Mouse (Mus musculus): ENCODE measurements at regions not wholly inside any gene's neighbourhood (a gene's known extent, or its start where the extent isn't known, plus 50 kb on each side); places are given as distances from the start of the nearest gene placed in this dataset.

DNA sequence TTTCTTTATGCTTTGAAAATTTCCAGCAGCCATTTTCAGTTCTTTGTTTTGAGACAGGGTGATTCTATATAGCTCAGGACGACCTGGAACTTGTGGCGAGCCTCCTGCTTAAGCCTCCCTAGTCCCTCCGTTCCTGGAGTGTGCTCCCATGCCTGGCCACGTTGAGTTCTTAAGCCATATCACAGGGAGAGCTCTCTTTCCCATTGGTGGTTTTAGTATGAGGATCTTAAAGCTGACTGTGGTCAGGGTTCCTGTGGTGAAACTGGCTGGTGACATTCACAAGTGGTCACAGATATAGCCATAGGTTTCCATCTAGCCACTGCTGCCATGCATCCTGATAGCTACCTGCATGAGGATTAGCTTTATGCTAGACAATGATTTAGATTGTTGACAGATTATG lies 109.1 kb upstream of the Gm5148 start:
- Histone ChIP-seq H3K4me1 (replicated peaks; ENCODE audit: control insufficient read depth, insufficient read depth, low read length) (no peaks in the 10 kb centered on the region), H3K36me3 (ENCODE audit: control insufficient read depth, insufficient read depth) (no peaks in the 10 kb centered on the region), H3K27me3 (replicated peaks; ENCODE audit: control insufficient read depth, insufficient read depth, low read length) (no peaks in the 10 kb centered on the region), H3K9me3 (ENCODE audit: control insufficient read depth) (no peaks in the 10 kb centered on the region), H3K27ac (ENCODE audit: low read depth, low read length) (no peak overlapping the region), H3K4me2 (replicated peaks; ENCODE audit: low read depth) (no peak overlapping the region), H3K9ac (ENCODE audit: low read depth, low read length) (no peak overlapping the region), H3K4me3 (ENCODE audit: low read depth, low read length) (no peak overlapping the region)
- WGBS: 85% methylated on average over 4 of the region's 4 CpGs
- no peak for TF ChIP-seq CTCF (IDR thresholded peaks at IDR 0.05; ENCODE audit: low read depth)
- ATAC-seq: no peak

- no peaks in the 10 kb centered on the region for H3K36me3 ChIP-seq (ENCODE audit: control insufficient read depth, insufficient read depth)
- WGBS: 53% methylated on average over 1 of the region's 1 CpGs
- H3K4me3 ChIP-seq (ENCODE audit: low read depth, low read length): no peak overlapping the region
- no peak for TF ChIP-seq CTCF (IDR thresholded peaks at IDR 0.05; ENCODE audit: low read depth)
- no peak overlapping the region for H3K4me2 ChIP-seq (replicated peaks; ENCODE audit: low read depth)
- H3K4me1 ChIP-seq (replicated peaks; ENCODE audit: control insufficient read depth, insufficient read depth, low read length): no peaks in the 10 kb centered on the region
- no peaks in the 10 kb centered on the region for H3K27me3 ChIP-seq (replicated peaks; ENCODE audit: control insufficient read depth, insufficient read depth, low read length)
- no peak for ATAC-seq
- H3K9ac ChIP-seq (ENCODE audit: low read depth, low read length): no peak overlapping the region
- no peak overlapping the region for H3K27ac ChIP-seq (ENCODE audit: low read depth, low read length)
- H3K9me3 ChIP-seq (ENCODE audit: control insufficient read depth): no peaks in the 10 kb centered on the region
Measured at GRCm38 (mm10) chr3:37827546-37827945, 103.3 kb upstream of the Gm5148 start.

GRCm38 (mm10) chr3:37825602-37826001 lies 101.3 kb upstream of the Gm5148 start:
- Histone ChIP-seq H3K4me1 (replicated peaks; ENCODE audit: control insufficient read depth, insufficient read depth, low read length) (no peaks in the 10 kb centered on the region), H3K27me3 (replicated peaks; ENCODE audit: control insufficient read depth, insufficient read depth, low read length) (no peaks in the 10 kb centered on the region), H3K27ac (ENCODE audit: low read depth, low read length) (no peak overlapping the region), H3K4me3 (ENCODE audit: low read depth, low read length) (no peak overlapping the region), H3K9me3 (ENCODE audit: control insufficient read depth) (no peaks in the 10 kb centered on the region), H3K36me3 (ENCODE audit: control insufficient read depth, insufficient read depth) (no peaks in the 10 kb centered on the region), H3K4me2 (replicated peaks; ENCODE audit: low read depth) (no peak overlapping the region), H3K9ac (ENCODE audit: low read depth, low read length) (no peak overlapping the region)
- TF ChIP-seq CTCF (IDR thresholded peaks at IDR 0.05; ENCODE audit: low read depth): no peak
- 94% methylated on average over 4 of the region's 4 CpGs for WGBS
- ATAC-seq: no peak

DNA sequence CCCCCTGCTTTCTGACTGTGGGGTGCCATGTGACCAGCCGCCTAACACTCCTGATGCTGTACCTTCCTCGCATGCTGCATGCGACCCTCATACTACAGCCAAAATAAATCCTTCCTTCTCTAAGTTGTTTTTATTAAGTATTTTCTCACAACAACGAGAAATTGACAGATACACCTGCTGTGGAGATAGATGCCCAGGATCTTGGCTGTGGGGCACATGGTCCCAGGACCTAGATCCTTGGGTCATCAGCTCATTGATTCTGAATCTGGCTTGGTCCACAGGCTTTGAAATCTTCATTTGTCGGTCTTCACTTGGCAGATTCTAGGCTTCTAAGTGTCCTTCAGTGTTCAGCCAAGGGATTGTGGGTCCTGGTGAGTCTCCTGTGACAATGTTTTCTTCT lies 100.4 kb upstream of the Gm5148 start:
- no peak overlapping the region for H3K4me3 ChIP-seq (ENCODE audit: low read depth, low read length)
- H3K4me2 ChIP-seq (replicated peaks; ENCODE audit: low read depth): no peak overlapping the region
- no peaks in the 10 kb centered on the region for H3K36me3 ChIP-seq (ENCODE audit: control insufficient read depth, insufficient read depth)
- H3K27ac ChIP-seq (ENCODE audit: low read depth, low read length): no peak overlapping the region
- H3K27me3 ChIP-seq (replicated peaks; ENCODE audit: control insufficient read depth, insufficient read depth, low read length): no peaks in the 10 kb centered on the region
- no peak overlapping the region for H3K9ac ChIP-seq (ENCODE audit: low read depth, low read length)
- H3K4me1 ChIP-seq (replicated peaks; ENCODE audit: control insufficient read depth, insufficient read depth, low read length): no peaks in the 10 kb centered on the region
- TF ChIP-seq CTCF (IDR thresholded peaks at IDR 0.05; ENCODE audit: low read depth): no peak
- no peaks in the 10 kb centered on the region for H3K9me3 ChIP-seq (ENCODE audit: control insufficient read depth)
- ATAC-seq: no peak
- 94% methylated on average over 5 of the region's 5 CpGs for WGBS

- no peak for TF ChIP-seq CTCF (IDR thresholded peaks at IDR 0.05; ENCODE audit: low read depth)
- Histone ChIP-seq H3K27ac (ENCODE audit: low read depth, low read length) (no peak overlapping the region), H3K36me3 (ENCODE audit: control insufficient read depth, insufficient read depth) (no peaks in the 10 kb centered on the region), H3K9me3 (ENCODE audit: control insufficient read depth) (no peaks in the 10 kb centered on the region), H3K4me2 (replicated peaks; ENCODE audit: low read depth) (no peak overlapping the region), H3K4me3 (ENCODE audit: low read depth, low read length) (no peak overlapping the region), H3K9ac (ENCODE audit: low read depth, low read length) (no peak overlapping the region), H3K27me3 (replicated peaks; ENCODE audit: control insufficient read depth, insufficient read depth, low read length) (no peaks in the 10 kb centered on the region), H3K4me1 (replicated peaks; ENCODE audit: control insufficient read depth, insufficient read depth, low read length) (no peaks in the 10 kb centered on the region)
- 90% methylated on average over 3 of the region's 3 CpGs for WGBS
- no peak for ATAC-seq
Measured at GRCm38 (mm10) chr3:37819503-37819902, 95.2 kb upstream of the Gm5148 start.

- Histone ChIP-seq H3K36me3 (ENCODE audit: control insufficient read depth, insufficient read depth) (no peaks in the 10 kb centered on the region), H3K27me3 (replicated peaks; ENCODE audit: control insufficient read depth, insufficient read depth, low read length) (no peaks in the 10 kb centered on the region), H3K4me2 (replicated peaks; ENCODE audit: low read depth) (no peak overlapping the region), H3K9ac (ENCODE audit: low read depth, low read length) (no peak overlapping the region), H3K9me3 (ENCODE audit: control insufficient read depth) (no peaks in the 10 kb centered on the region), H3K27ac (ENCODE audit: low read depth, low read length) (no peak overlapping the region), H3K4me1 (replicated peaks; ENCODE audit: control insufficient read depth, insufficient read depth, low read length) (no peaks in the 10 kb centered on the region), H3K4me3 (ENCODE audit: low read depth, low read length) (no peak overlapping the region)
- no peak for TF ChIP-seq CTCF (IDR thresholded peaks at IDR 0.05; ENCODE audit: low read depth)
- 78% methylated on average over 3 of the region's 3 CpGs for WGBS
- ATAC-seq: no peak
Measured at GRCm38 (mm10) chr3:37817434-37817805, 93.1 kb upstream of the Gm5148 start.

DNA sequence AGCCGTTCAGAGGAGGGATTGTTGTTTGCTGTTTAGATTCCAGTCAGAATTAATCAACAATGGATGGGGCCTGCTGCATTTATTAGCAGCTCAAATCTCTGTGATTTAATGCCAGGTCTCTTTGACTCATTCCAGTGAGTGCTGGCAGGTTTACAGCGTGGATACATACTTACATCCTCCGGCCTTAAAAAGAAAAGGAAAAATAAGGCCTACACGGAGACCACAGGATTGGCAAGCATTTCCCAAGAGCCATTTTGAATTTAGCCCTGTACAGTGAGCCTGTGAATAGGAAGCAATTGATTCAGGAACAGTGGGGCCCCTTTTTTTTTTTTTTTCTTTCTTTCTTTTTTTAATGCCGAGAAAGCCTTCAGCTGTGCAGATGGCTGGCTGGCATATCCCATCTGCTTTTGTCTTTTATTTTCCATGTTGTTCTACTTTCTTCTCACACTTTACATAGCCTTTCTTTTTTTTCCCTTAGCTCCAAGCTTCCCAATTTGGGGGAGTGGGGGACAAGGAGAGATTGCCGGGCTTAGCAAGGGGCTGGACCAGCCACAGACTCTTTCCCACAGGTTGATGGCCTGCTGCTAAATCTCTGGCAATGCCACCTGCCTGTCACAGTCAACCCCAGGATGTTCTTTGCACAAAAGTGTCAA lies 92.6 kb upstream of the Gm5148 start:
- ATAC-seq: no peak
- Histone ChIP-seq H3K4me2 (replicated peaks; ENCODE audit: low read depth) (no peak overlapping the region), H3K36me3 (ENCODE audit: control insufficient read depth, insufficient read depth) (no peaks in the 10 kb centered on the region), H3K27me3 (replicated peaks; ENCODE audit: control insufficient read depth, insufficient read depth, low read length) (no peaks in the 10 kb centered on the region), H3K27ac (ENCODE audit: low read depth, low read length) (no peak overlapping the region), H3K9me3 (ENCODE audit: control insufficient read depth) (no peaks in the 10 kb centered on the region), H3K4me1 (replicated peaks; ENCODE audit: control insufficient read depth, insufficient read depth, low read length) (no peaks in the 10 kb centered on the region), H3K4me3 (ENCODE audit: low read depth, low read length) (no peak overlapping the region), H3K9ac (ENCODE audit: low read depth, low read length) (no peak overlapping the region)
- TF ChIP-seq CTCF (IDR thresholded peaks at IDR 0.05; ENCODE audit: low read depth): no peak
- WGBS: 71% methylated on average over 6 of the region's 6 CpGs
